Mouse (Mus musculus): ENCODE measurements around the gene Ghr. TPM values are rescaled to one million over a fixed set of nuclear protein-coding genes. Genes with fewer than 3 reads are reported as not detected.

Gene Ghr
- 70.4 and 73.1 TPM in 2 replicates for polyA plus RNA-seq (2014; fragmentation: Nextera tagmentation; extraction: Ambion mirVana)

GRCm38 (mm10) chr15:3582807-3583636, at the start of gene Ghr:
TSS of gene Ghr (minus strand) at chr15:3583492.
- ATAC-seq (ENCODE audit: insufficient number of reproducible peaks, insufficient read depth, low FRiP score, low read depth): peak; percentile 85
- Histone ChIP-seq H3K9ac (ENCODE audit: low read length) (peak within 1 kb of the TSS; percentile 80), H3K36me3 (ENCODE audit: control insufficient read depth, insufficient read depth, low read length) (no peaks in the 10 kb centered on the region), H3K27ac (replicated peaks in 1 of 2; ENCODE audit: control insufficient read depth in 1 of 2, insufficient read depth in 1 of 2, low read depth in 2 of 2, low read length in 2 of 2) (peak within 1 kb of the TSS; percentile 92 to 96), H3K4me1 (ENCODE audit: control insufficient read depth in 2 of 2, insufficient read depth in 2 of 2, low read length in 2 of 2) (peaks cover 5 to 17% of the 10 kb centered on the region in 2 experiments), H3K4me2 (ENCODE audit: low read length) (peak within 1 kb of the TSS; percentile 83), H3K9me3 (ENCODE audit: control insufficient read depth, low read length) (no peaks in the 10 kb centered on the region), H3K27me3 (ENCODE audit: control insufficient read depth, insufficient read depth, low read length) (no peaks in the 10 kb centered on the region), H3K4me3 (ENCODE audit: control insufficient read depth in 1 of 2, insufficient read depth in 1 of 2, low read depth in 1 of 2, low read length in 2 of 2) (peak within 1 kb of the TSS; percentile 76 to 78)
- under 1% methylated on average over 49 of the region's 52 CpGs for WGBS

- H3K4me3 ChIP-seq (ENCODE audit: control insufficient read depth in 1 of 2, insufficient read depth in 1 of 2, low read depth in 1 of 2, low read length in 2 of 2): no peak overlapping the region
- H3K4me1 ChIP-seq (ENCODE audit: control insufficient read depth in 2 of 2, insufficient read depth in 2 of 2, low read length in 2 of 2): no peaks in the 10 kb centered on the region
- no peak overlapping the region for H3K27ac ChIP-seq (replicated peaks in 1 of 2; ENCODE audit: control insufficient read depth in 1 of 2, insufficient read depth in 1 of 2, low read depth in 2 of 2, low read length in 2 of 2)
- ATAC-seq (ENCODE audit: insufficient number of reproducible peaks, insufficient read depth, low FRiP score, low read depth): no peak
- no peak overlapping the region for H3K9ac ChIP-seq (ENCODE audit: low read length)
- H3K36me3 ChIP-seq (ENCODE audit: control insufficient read depth, insufficient read depth, low read length): no peaks in the 10 kb centered on the region
- H3K4me2 ChIP-seq (ENCODE audit: low read length): no peak overlapping the region
- no peaks in the 10 kb centered on the region for H3K27me3 ChIP-seq (ENCODE audit: control insufficient read depth, insufficient read depth, low read length)
- no peaks in the 10 kb centered on the region for H3K9me3 ChIP-seq (ENCODE audit: control insufficient read depth, low read length)
These were observed 39.5 kb upstream of the Ghr start for GRCm38 (mm10) chr15:3622746-3623145.

GRCm38 (mm10) chr15:3620368-3620767, 37.1 kb upstream of the Ghr start:
- H3K9ac ChIP-seq (ENCODE audit: low read length): no peak overlapping the region

GRCm38 (mm10) chr15:3618311-3618710, 35.0 kb upstream of the Ghr start:
- no peaks in the 10 kb centered on the region for H3K36me3 ChIP-seq (ENCODE audit: control insufficient read depth, insufficient read depth, low read length)
- no peak for ATAC-seq (ENCODE audit: insufficient number of reproducible peaks, insufficient read depth, low FRiP score, low read depth)
- H3K27me3 ChIP-seq (ENCODE audit: control insufficient read depth, insufficient read depth, low read length): no peaks in the 10 kb centered on the region
- H3K4me2 ChIP-seq (ENCODE audit: low read length): no peak overlapping the region
- H3K4me1 ChIP-seq (ENCODE audit: control insufficient read depth in 2 of 2, insufficient read depth in 2 of 2, low read length in 2 of 2): no peaks in the 10 kb centered on the region
- H3K9me3 ChIP-seq (ENCODE audit: control insufficient read depth, low read length): no peaks in the 10 kb centered on the region
- no peak overlapping the region for H3K27ac ChIP-seq (replicated peaks in 1 of 2; ENCODE audit: control insufficient read depth in 1 of 2, insufficient read depth in 1 of 2, low read depth in 2 of 2, low read length in 2 of 2)
- no peak overlapping the region for H3K4me3 ChIP-seq (ENCODE audit: control insufficient read depth in 1 of 2, insufficient read depth in 1 of 2, low read depth in 1 of 2, low read length in 2 of 2)
- WGBS: 83% methylated on average over 3 of the region's 3 CpGs
- H3K9ac ChIP-seq (ENCODE audit: low read length): no peak overlapping the region

More at GRCm38 (mm10) chr15:3620368-3620767, 37.1 kb upstream of the Ghr start:
- Histone ChIP-seq H3K4me1 (ENCODE audit: control insufficient read depth in 2 of 2, insufficient read depth in 2 of 2, low read length in 2 of 2) (no peaks in the 10 kb centered on the region), H3K4me2 (ENCODE audit: low read length) (no peak overlapping the region), H3K9me3 (ENCODE audit: control insufficient read depth, low read length) (no peaks in the 10 kb centered on the region), H3K36me3 (ENCODE audit: control insufficient read depth, insufficient read depth, low read length) (no peaks in the 10 kb centered on the region), H3K27ac (replicated peaks in 1 of 2; ENCODE audit: control insufficient read depth in 1 of 2, insufficient read depth in 1 of 2, low read depth in 2 of 2, low read length in 2 of 2) (no peak overlapping the region), H3K4me3 (ENCODE audit: control insufficient read depth in 1 of 2, insufficient read depth in 1 of 2, low read depth in 1 of 2, low read length in 2 of 2) (no peak overlapping the region), H3K27me3 (ENCODE audit: control insufficient read depth, insufficient read depth, low read length) (no peaks in the 10 kb centered on the region)
- ATAC-seq (ENCODE audit: insufficient number of reproducible peaks, insufficient read depth, low FRiP score, low read depth): no peak
- WGBS: 86% methylated on average over 3 of the region's 3 CpGs

GRCm38 (mm10) chr15:3611961-3612360, 28.7 kb upstream of the Ghr start:
- Histone ChIP-seq H3K9ac (ENCODE audit: low read length) (no peak overlapping the region), H3K9me3 (ENCODE audit: control insufficient read depth, low read length) (no peaks in the 10 kb centered on the region), H3K4me1 (ENCODE audit: control insufficient read depth in 2 of 2, insufficient read depth in 2 of 2, low read length in 2 of 2) (no peaks in the 10 kb centered on the region), H3K27me3 (ENCODE audit: control insufficient read depth, insufficient read depth, low read length) (no peaks in the 10 kb centered on the region), H3K27ac (replicated peaks in 1 of 2; ENCODE audit: control insufficient read depth in 1 of 2, insufficient read depth in 1 of 2, low read depth in 2 of 2, low read length in 2 of 2) (no peak overlapping the region), H3K4me3 (ENCODE audit: control insufficient read depth in 1 of 2, insufficient read depth in 1 of 2, low read depth in 1 of 2, low read length in 2 of 2) (no peak overlapping the region), H3K4me2 (ENCODE audit: low read length) (no peak overlapping the region), H3K36me3 (ENCODE audit: control insufficient read depth, insufficient read depth, low read length) (no peaks in the 10 kb centered on the region)
- ATAC-seq (ENCODE audit: insufficient number of reproducible peaks, insufficient read depth, low FRiP score, low read depth): no peak

- no peak overlapping the region for H3K4me2 ChIP-seq (ENCODE audit: low read length)
- H3K9ac ChIP-seq (ENCODE audit: low read length): no peak overlapping the region
- 71% methylated on average over 3 of the region's 3 CpGs for WGBS
- ATAC-seq (ENCODE audit: insufficient number of reproducible peaks, insufficient read depth, low FRiP score, low read depth): no peak
- H3K36me3 ChIP-seq (ENCODE audit: control insufficient read depth, insufficient read depth, low read length): no peaks in the 10 kb centered on the region
- H3K27ac ChIP-seq (replicated peaks in 1 of 2; ENCODE audit: control insufficient read depth in 1 of 2, insufficient read depth in 1 of 2, low read depth in 2 of 2, low read length in 2 of 2): no peak overlapping the region
- no peaks in the 10 kb centered on the region; a peak in 1 of 4 replicates for H3K4me1 ChIP-seq (ENCODE audit: control insufficient read depth in 2 of 2, insufficient read depth in 2 of 2, low read length in 2 of 2)
- no peaks in the 10 kb centered on the region for H3K9me3 ChIP-seq (ENCODE audit: control insufficient read depth, low read length)
- no peaks in the 10 kb centered on the region for H3K27me3 ChIP-seq (ENCODE audit: control insufficient read depth, insufficient read depth, low read length)
- no peak overlapping the region for H3K4me3 ChIP-seq (ENCODE audit: control insufficient read depth in 1 of 2, insufficient read depth in 1 of 2, low read depth in 1 of 2, low read length in 2 of 2)
These were observed 24.7 kb upstream of the Ghr start for GRCm38 (mm10) chr15:3607951-3608350.

- H3K9ac ChIP-seq (ENCODE audit: low read length): no peak overlapping the region
- no peaks in the 10 kb centered on the region; a peak in 1 of 4 replicates for H3K4me1 ChIP-seq (ENCODE audit: control insufficient read depth in 2 of 2, insufficient read depth in 2 of 2, low read length in 2 of 2)
- no peaks in the 10 kb centered on the region for H3K36me3 ChIP-seq (ENCODE audit: control insufficient read depth, insufficient read depth, low read length)
- 88% methylated on average over 2 of the region's 2 CpGs for WGBS
- ATAC-seq (ENCODE audit: insufficient number of reproducible peaks, insufficient read depth, low FRiP score, low read depth): no peak
- H3K27me3 ChIP-seq (ENCODE audit: control insufficient read depth, insufficient read depth, low read length): no peaks in the 10 kb centered on the region
- no peak overlapping the region for H3K4me2 ChIP-seq (ENCODE audit: low read length)
- H3K4me3 ChIP-seq (ENCODE audit: control insufficient read depth in 1 of 2, insufficient read depth in 1 of 2, low read depth in 1 of 2, low read length in 2 of 2): no peak overlapping the region
- H3K27ac ChIP-seq (replicated peaks in 1 of 2; ENCODE audit: control insufficient read depth in 1 of 2, insufficient read depth in 1 of 2, low read depth in 2 of 2, low read length in 2 of 2): no peak overlapping the region
- no peaks in the 10 kb centered on the region for H3K9me3 ChIP-seq (ENCODE audit: control insufficient read depth, low read length)
These were observed 18.8 kb upstream of the Ghr start for GRCm38 (mm10) chr15:3602098-3602486.

Measured in heart, embryonic 14.5 days (tissue).